Mouse (Mus musculus) central nervous system, embryonic 14 days (tissue): ENCODE measurements around the gene Kctd5. TPM values are rescaled to one million over a fixed set of nuclear protein-coding genes. Genes with fewer than 3 reads are reported as not detected.

Experiments
- polyA plus RNA-seq: library from polyadenylated mRNA; depleted of rRNA; stranded (reverse); fragments of >200 nt; gene quantifications from 2 replicates; pipeline ENCODE4 v1.2.3, GENCODE M21; 2012; rRNA removed

Gene Kctd5
- 62.4 and 69.4 TPM in 2 replicates for polyA plus RNA-seq

DNA sequence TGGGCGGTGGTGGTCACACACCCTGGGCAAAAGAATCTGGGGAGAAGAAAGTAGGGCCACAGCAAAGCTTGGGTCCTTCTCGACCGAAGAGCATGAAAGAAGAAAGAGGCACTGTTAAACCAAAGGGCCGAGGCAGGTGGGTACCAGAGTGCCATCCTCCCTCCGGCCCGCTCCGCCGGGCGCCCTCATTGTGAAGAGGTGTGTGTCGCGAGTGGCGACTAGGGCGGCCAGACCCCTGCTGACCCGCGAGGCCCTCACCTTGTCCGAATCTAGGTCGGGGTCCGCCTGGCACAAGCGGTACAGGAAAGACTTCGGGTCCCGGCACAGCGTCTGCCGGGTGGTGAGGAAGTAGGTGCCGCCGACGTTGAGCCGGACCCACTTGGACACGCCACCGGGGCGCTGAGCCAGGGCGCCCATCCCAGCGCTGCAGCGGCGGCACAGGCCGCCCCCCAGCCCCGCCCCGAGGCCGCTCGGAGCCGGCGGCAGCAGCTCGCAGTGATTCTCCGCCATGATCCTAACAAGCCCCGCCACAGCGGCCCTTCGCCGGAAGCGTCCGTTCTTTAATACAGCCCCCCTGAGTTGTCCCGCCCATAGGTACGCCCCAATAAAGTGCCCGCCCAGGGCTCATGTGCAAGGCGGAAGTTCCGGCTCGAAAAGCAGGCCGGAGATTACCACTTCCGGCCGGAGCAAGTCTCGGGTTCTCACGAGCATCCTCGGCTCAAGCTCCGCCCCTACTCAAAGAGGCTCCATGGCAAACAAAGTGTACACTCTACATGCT, at the start of gene Kctd5:
TSS of gene Kctd5 (minus strand) at position 567 of the 778 bp plus-strand sequence.

DNA sequence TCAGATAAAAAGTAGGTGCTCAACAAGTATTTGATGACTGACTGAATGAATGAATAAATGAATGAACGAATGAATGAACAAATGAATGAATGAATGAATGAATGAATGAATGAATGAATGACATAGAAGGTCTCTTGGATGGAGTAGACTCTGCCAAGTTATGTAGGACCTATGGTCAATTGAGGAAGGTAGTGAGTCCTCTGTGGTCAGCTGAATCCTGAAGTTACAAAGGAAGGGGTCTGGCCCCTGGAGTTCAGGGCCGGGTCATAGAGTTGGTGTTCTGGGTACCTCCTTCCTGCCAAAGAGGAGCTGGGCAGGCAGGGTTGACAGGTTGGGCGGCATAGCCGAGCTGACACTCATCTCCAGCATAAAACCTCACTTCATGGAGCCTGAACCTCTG, 35.4 kb downstream of the Kctd5 start, which contains the start of gene Prss27:
TSS of gene Prss27 (plus strand) at position 301 of the 400 bp plus-strand sequence.

DNA sequence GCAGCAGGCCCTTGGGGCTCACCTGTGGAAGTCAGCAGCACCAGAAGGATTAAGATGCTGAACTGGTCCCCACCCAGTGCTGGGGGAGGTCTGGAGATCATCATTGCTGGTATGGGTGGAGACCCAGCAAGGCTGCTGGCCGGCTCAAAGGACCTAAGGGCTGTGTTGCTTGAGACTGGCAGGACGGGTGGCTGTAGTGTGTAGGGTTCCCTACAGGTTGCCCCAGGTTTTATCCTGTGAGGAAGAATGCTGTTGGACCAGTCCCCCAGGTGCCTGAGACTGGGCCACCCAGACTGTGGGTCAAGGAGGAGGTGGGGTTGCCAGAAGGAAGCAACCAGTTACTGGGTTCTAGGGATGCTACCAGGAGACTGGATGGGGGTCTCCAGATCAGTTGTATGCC, 75.4 kb downstream of the Kctd5 start, which contains the start of gene Prss22:
TSS of gene Prss22 (minus strand) at position 200 of the 400 bp plus-strand sequence.

Other genes with a start within 250 kb of the Kctd5 start
- 905 and 997 TPM in 2 replicates for gene Elob, start 244.3 kb downstream of the Kctd5 start, polyA plus RNA-seq
- 0.31 and 0.74 TPM in 2 replicates for gene Prss33, start 237.4 kb downstream of the Kctd5 start, polyA plus RNA-seq
- 0.10 and 0.16 TPM in 2 replicates for gene Prss32, start 229.6 kb downstream of the Kctd5 start, polyA plus RNA-seq
- gene Prss41, start 229.3 kb downstream of the Kctd5 start, polyA plus RNA-seq: 1.9 TPM in 2 replicates
- gene Prss21, start 205.4 kb downstream of the Kctd5 start, polyA plus RNA-seq: not detected in 2 replicates
- gene Dcpp1, start 192.6 kb downstream of the Kctd5 start, polyA plus RNA-seq: 0.23 TPM in 1 of 2 replicates, not detected in the other
- not detected in 2 replicates for gene Dcpp2, start 192.6 kb downstream of the Kctd5 start, polyA plus RNA-seq
- gene Dcpp3, start 156.0 kb downstream of the Kctd5 start, polyA plus RNA-seq: 0.33 TPM in 1 of 2 replicates, not detected in the other
- gene Sbp, start 131.8 kb downstream of the Kctd5 start, polyA plus RNA-seq: not detected in 2 replicates
- not detected in 2 replicates for gene Sbpl, start 118.2 kb downstream of the Kctd5 start, polyA plus RNA-seq
- 0.04 TPM in 1 of 2 replicates, not detected in the other for gene Prss30, start 92.9 kb downstream of the Kctd5 start, polyA plus RNA-seq
- 0.24 TPM in 1 of 2 replicates, not detected in the other for gene Prss22, start 75.4 kb downstream of the Kctd5 start, polyA plus RNA-seq
- 0.16 TPM in 1 of 2 replicates, not detected in the other for gene Prss27, start 35.3 kb downstream of the Kctd5 start, polyA plus RNA-seq
- 26.1 and 27.1 TPM in 2 replicates for gene Pdpk1, start 77.4 kb upstream of the Kctd5 start, polyA plus RNA-seq
- gene Amdhd2, start 90.3 kb upstream of the Kctd5 start, polyA plus RNA-seq: 32.9 and 37.8 TPM in 2 replicates
- 897 and 975 TPM in 2 replicates for gene Atp6v0c, start 96.2 kb upstream of the Kctd5 start, polyA plus RNA-seq
- gene Tbc1d24, start 132.1 kb upstream of the Kctd5 start, polyA plus RNA-seq: 50.4 and 57.9 TPM in 2 replicates
- gene Ntn3, start 136.0 kb upstream of the Kctd5 start, polyA plus RNA-seq: 8.3 and 11.3 TPM in 2 replicates
- gene Tedc2, start 147.4 kb upstream of the Kctd5 start, polyA plus RNA-seq: 29.6 and 34.7 TPM in 2 replicates
- gene Ccnf, start 178.0 kb upstream of the Kctd5 start, polyA plus RNA-seq: 21.1 and 25.3 TPM in 2 replicates